In the genomic region with DNA sequence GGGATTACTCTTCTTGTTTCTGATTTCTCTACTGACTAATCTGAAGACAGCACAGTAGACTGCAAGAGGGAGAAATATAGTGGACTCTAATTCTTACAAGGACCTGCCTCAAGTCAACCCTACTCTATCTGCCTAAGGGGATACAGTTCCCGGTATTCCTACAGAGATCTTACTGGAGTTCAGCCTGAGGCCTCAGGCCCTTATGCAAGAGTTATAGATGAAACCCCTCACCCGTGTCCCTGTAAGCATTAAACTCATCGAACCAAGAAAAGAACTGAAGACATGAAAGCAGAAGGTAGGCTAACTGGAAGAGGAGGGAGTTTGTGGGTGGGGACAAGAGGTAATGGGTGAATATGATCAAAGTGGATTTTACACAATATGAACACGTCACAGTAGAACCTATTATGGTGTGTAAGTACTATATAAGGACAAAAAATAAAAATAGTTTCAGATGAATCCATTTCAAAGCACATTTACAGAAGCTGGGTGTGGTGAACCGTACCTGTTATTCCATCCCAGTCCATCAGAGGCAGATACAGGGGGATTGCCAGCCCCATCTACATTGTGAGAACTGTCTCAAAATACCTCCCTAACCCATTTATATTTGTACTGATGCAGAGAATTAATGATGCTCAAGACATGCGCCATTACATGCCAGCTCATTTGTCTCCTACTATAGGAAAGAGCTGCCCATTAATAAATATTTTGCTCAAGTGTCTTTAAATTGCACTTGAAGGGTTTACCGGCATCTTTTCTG, we compare ENCODE assay signal across 28 mouse cellular contexts. TPM values are rescaled to one million over a fixed set of nuclear protein-coding genes. Genes with fewer than 3 reads are reported as not detected.
"Had no signal": no experiment of that assay in that cellular context is flagged by ENCODE, and none has a peak within 500 bp of the region (broad histone marks: within the 10 kb centered on the region; RNA-seq: fewer than 3 reads in every experiment).

No protein-coding gene starts in this region.

- H3K36me3 ChIP-seq: heart, embryonic 10.5 days; heart, embryonic 12.5 days; hindbrain, embryonic 10.5 days; hindbrain, embryonic 12.5 days; hindbrain, embryonic 15.5 days; intestine, embryonic 15.5 days; limb, embryonic 10.5 days; limb, embryonic 12.5 days; liver, embryonic 13.5 days had no signal

- H3K27ac ChIP-seq: gastrocnemius, adult 2 months; heart, embryonic 10.5 days; hindbrain, embryonic 10.5 days; hindbrain, embryonic 12.5 days; hindbrain, embryonic 15.5 days; intestine, embryonic 15.5 days; layer of hippocampus, adult 2 months; left cerebral cortex, adult 2 months; limb, embryonic 10.5 days; limb, embryonic 12.5 days; liver, embryonic 13.5 days had no signal

- H3K9ac ChIP-seq: heart, embryonic 12.5 days; hindbrain, embryonic 12.5 days; hindbrain, embryonic 15.5 days; intestine, embryonic 15.5 days; limb, embryonic 12.5 days; liver, embryonic 13.5 days had no signal

- H3K9me3 ChIP-seq: heart, embryonic 10.5 days; heart, embryonic 12.5 days; hindbrain, embryonic 10.5 days; hindbrain, embryonic 12.5 days; hindbrain, embryonic 15.5 days; intestine, embryonic 15.5 days; limb, embryonic 10.5 days; limb, embryonic 12.5 days; liver, embryonic 13.5 days had no signal

- H3K4me3 ChIP-seq: gastrocnemius, adult 2 months; heart, embryonic 10.5 days; heart, embryonic 12.5 days; hindbrain, embryonic 10.5 days; hindbrain, embryonic 12.5 days; hindbrain, embryonic 15.5 days; intestine, embryonic 15.5 days; layer of hippocampus, adult 2 months; left cerebral cortex, adult 2 months; limb, embryonic 10.5 days; limb, embryonic 12.5 days; liver, embryonic 13.5 days had no signal

- ATAC-seq: forebrain, embryonic 16.5 days; inflammation-experienced regulatory T-cells, adult 6 months; intestine, embryonic 15.5 days; intestine, postnatal 0 days had no signal

- H3K4me1 ChIP-seq: hindbrain, embryonic 15.5 days; limb, embryonic 10.5 days; limb, embryonic 12.5 days; liver, embryonic 13.5 days had no signal

- H3K4me2 ChIP-seq: heart, embryonic 12.5 days; hindbrain, embryonic 12.5 days; hindbrain, embryonic 15.5 days; intestine, embryonic 15.5 days; limb, embryonic 12.5 days; liver, embryonic 11.5 days; liver, embryonic 13.5 days had no signal

- DNase-seq: gastrocnemius, adult 2 months; gastrocnemius, postnatal 10 days; gastrocnemius, postnatal 25 days; heart, adult 18-20 months; heart, postnatal 10 days; heart, postnatal 4 days; kidney, adult 18-20 months; kidney, adult 8-10 months; liver; liver, embryonic 13.5 days had no signal

- H3K27me3 ChIP-seq: heart, embryonic 12.5 days; hindbrain, embryonic 12.5 days; hindbrain, embryonic 15.5 days; intestine, embryonic 15.5 days; limb, embryonic 12.5 days; liver, embryonic 13.5 days had no signal

RNA-seq across cellular contexts. Expression of gene Tmem212, which starts 17.1 kb away (rescaled TPM):
- polyA plus RNA-seq: forebrain, embryonic 16.5 days; frontal cortex, adult 2 months; heart, embryonic 10.5 days; heart, embryonic 12.5 days; heart, embryonic 14.5 days; heart, embryonic 16.5 days; hindbrain, embryonic 10.5 days; hindbrain, embryonic 12.5 days; hindbrain, embryonic 15.5 days; inflammation-experienced regulatory T-cells, adult 6 months; intestine, embryonic 15.5 days; limb, embryonic 10.5 days; limb, embryonic 12.5 days; limb, embryonic 14.5 days; liver, embryonic 11.5 days; liver, embryonic 13.5 days had no signal
